Mouse (Mus musculus): ENCODE data around the gene Rgs6. TPM values are rescaled to one million over a fixed set of nuclear protein-coding genes. Genes with fewer than 3 reads are reported as not detected.
A peak's percentile ranks its signal among the peaks of the same experiment; 100 is the strongest.

The Rgs6 gene
- total and polyA plus RNA-seq, 3 experiments: not detected

DNA sequence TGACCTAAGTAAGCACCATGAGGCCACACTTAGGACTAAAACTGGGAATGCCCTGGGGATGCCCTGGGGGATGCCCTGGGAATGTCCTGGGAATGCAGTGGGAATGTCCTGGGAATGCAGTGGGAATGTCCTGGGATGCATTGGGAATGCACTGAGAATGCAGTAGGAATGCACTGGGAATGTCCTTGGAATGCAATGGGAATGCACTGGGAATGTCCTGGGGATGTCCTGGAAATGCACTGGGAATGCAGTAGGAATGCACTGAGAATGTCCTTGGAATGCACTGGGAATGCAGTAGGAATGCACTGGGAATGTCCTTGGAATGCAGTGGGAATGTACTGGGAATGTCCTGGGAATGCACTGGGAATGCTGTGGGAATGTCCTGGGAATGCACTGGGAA is 25.2 kb upstream of the Rgs6 start:
- Histone ChIP-seq H3K27me3 (replicated peaks) (no peaks in the 10 kb centered on the region), H3K4me2 (ENCODE audit: insufficient read depth, low read depth, poor library complexity, severe bottlenecking) (no peak overlapping the region), H3K9ac (ENCODE audit: insufficient read depth, low read depth) (no peak overlapping the region), H3K4me1 (ENCODE audit: control insufficient read depth in 1 of 2, insufficient read depth in 2 of 2) (peaks cover 3 to 18% of the 10 kb centered on the region in 2 experiments; a peak in 3 of 4 replicates), H3K9me3 (replicated peaks; ENCODE audit: low read length) (no peaks in the 10 kb centered on the region), H3K27ac (ENCODE audit: insufficient read depth, low read depth) (no peak overlapping the region), H3K79me2 (replicated peaks; ENCODE audit: control insufficient read depth, extremely low read depth, insufficient read depth, poor library complexity, severe bottlenecking) (no peaks in the 10 kb centered on the region), H3K4me3 (replicated peaks in 1 of 3; ENCODE audit: low read depth in 2 of 3, low read length in 2 of 3, poor library complexity in 1 of 3) (no peak overlapping the region), H3K36me3 (replicated peaks in 1 of 2; ENCODE audit: control insufficient read depth in 1 of 2, insufficient read depth in 1 of 2, low read length in 1 of 2) (no peaks in the 10 kb centered on the region)
- TF ChIP-seq RAD21 (IDR thresholded peaks at IDR 0.05; ENCODE audit: low read depth, low read length) (no peak), ELF1 (IDR thresholded peaks at IDR 0.05; ENCODE audit: low read depth, low read length) (no peak), USF2 (conservative IDR thresholded peaks at IDR 0.05; ENCODE audit: low read depth, low read length) (no peak), SIN3A (IDR thresholded peaks at IDR 0.05; ENCODE audit: low read length) (no peak), USF1 (IDR thresholded peaks at IDR 0.05; ENCODE audit: low read depth, low read length) (no peak), POLR2A (IDR thresholded peaks at IDR 0.05; ENCODE audit: low read depth, low read length) (no peak), MYC (IDR thresholded peaks at IDR 0.05; ENCODE audit: low read depth, low read length) (no peak), MAZ (IDR thresholded peaks at IDR 0.05; ENCODE audit: low read depth, low read length) (no peak), KAT2A (IDR thresholded peaks at IDR 0.05; ENCODE audit: insufficient replicate concordance, low read length) (no peak), PAX5 (IDR thresholded peaks at IDR 0.05; ENCODE audit: low read length) (no peak), CHD1 (IDR thresholded peaks at IDR 0.05; ENCODE audit: low read depth, low read length) (no peak), MXI1 (IDR thresholded peaks at IDR 0.05; ENCODE audit: low read depth, low read length) (no peak), ZNF384 (IDR thresholded peaks at IDR 0.05; ENCODE audit: low read depth, low read length) (no peak), E2F4 (IDR thresholded peaks at IDR 0.05; ENCODE audit: insufficient replicate concordance, low read depth, low read length) (no peak)
- in situ Hi-C loops (cut with MboI; ENCODE audit: low pct_ligation_motif_present, low pct_unique_long_range_greater_than_20kb, low sequenced_read_pairs) (no loop called here), dilution Hi-C loops (cut with MboI; ENCODE audit: extremely low pct_ligation_motif_present, extremely low pct_unique_long_range_greater_than_20kb, low sequenced_read_pairs) (no loop called here)
- DNase-seq (ENCODE audit: extremely low read depth): no peak

DNA sequence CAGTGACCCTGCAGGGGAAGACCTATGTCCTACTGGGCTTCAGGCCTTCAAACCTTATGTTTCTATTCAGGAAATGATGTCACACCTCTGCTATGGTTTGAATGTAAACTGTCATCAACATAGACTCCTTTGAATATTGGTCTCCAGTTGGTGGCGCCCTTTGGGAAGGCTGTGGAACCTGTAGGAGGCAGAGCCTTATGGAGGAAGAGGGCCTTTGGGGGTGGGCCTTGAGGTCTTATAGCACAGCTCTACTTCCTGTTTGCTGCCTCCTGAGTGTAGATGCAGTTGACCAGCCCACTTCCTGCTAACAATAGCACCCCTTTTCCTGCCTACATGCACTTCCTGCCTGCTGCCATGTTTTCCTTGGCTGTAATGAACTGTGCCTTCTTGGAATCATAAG is 19.7 kb upstream of the Rgs6 start:
- peak; percentile 35; the same call in 1 of the 2 replicates for TF ChIP-seq ELF1 (IDR thresholded peaks at IDR 0.05; ENCODE audit: low read depth, low read length)
- no peak for TF ChIP-seq CHD1 (IDR thresholded peaks at IDR 0.05; ENCODE audit: low read depth, low read length)

DNA sequence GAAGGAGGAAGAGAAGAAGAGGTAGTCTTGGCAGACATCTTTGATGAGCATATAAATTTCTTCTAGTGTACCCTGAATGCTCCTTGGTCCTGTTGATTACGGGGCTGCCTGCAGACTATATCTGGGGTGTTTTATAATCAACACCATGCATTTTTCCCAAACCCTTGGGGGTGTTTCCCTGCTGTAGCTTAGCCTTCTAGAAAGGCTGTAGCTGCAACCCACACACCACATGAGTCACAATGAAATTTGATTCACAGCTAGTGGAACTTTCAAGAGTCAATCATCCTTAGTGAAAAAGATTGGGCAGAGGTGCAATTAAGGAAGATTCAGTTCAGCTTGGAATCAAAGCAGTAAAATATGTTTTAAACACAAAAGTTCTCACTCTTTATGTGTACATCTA is 15.4 kb upstream of the Rgs6 start:
- dilution Hi-C loops (cut with MboI; ENCODE audit: extremely low pct_ligation_motif_present, extremely low pct_unique_long_range_greater_than_20kb, low sequenced_read_pairs): no loop called here

More for the DNA sequence above, 19.7 kb upstream of the Rgs6 start:
- no peak overlapping the region for H3K9ac ChIP-seq (ENCODE audit: insufficient read depth, low read depth)
- no peaks in the 10 kb centered on the region for H3K79me2 ChIP-seq (replicated peaks; ENCODE audit: control insufficient read depth, extremely low read depth, insufficient read depth, poor library complexity, severe bottlenecking)
- no peak overlapping the region for H3K27ac ChIP-seq (ENCODE audit: insufficient read depth, low read depth)
- no peaks in the 10 kb centered on the region for H3K27me3 ChIP-seq (replicated peaks)
- no peak overlapping the region for H3K4me2 ChIP-seq (ENCODE audit: insufficient read depth, low read depth, poor library complexity, severe bottlenecking)
- H3K36me3 ChIP-seq (replicated peaks in 1 of 2; ENCODE audit: control insufficient read depth in 1 of 2, insufficient read depth in 1 of 2, low read length in 1 of 2): no peaks in the 10 kb centered on the region
- no peaks in the 10 kb centered on the region for H3K9me3 ChIP-seq (replicated peaks; ENCODE audit: low read length)
- in situ Hi-C loops (cut with MboI; ENCODE audit: low pct_ligation_motif_present, low pct_unique_long_range_greater_than_20kb, low sequenced_read_pairs) (no loop called here), dilution Hi-C loops (cut with MboI; ENCODE audit: extremely low pct_ligation_motif_present, extremely low pct_unique_long_range_greater_than_20kb, low sequenced_read_pairs) (no loop called here)
- DNase-seq (ENCODE audit: extremely low read depth): peak; percentile 32
- H3K4me3 ChIP-seq (replicated peaks in 1 of 3; ENCODE audit: low read depth in 2 of 3, low read length in 2 of 3, poor library complexity in 1 of 3): no peak overlapping the region
- H3K4me1 ChIP-seq (ENCODE audit: control insufficient read depth in 1 of 2, insufficient read depth in 2 of 2): peaks cover 3 to 9% of the 10 kb centered on the region in 2 experiments; a peak in 3 of 4 replicates

More for the DNA sequence above, 15.4 kb upstream of the Rgs6 start:
- H3K27ac ChIP-seq (ENCODE audit: insufficient read depth, low read depth): no peak overlapping the region
- H3K9me3 ChIP-seq (replicated peaks; ENCODE audit: low read length): peaks cover 2% of the 10 kb centered on the region
- H3K4me3 ChIP-seq (replicated peaks in 1 of 3; ENCODE audit: low read depth in 2 of 3, low read length in 2 of 3, poor library complexity in 1 of 3): no peak overlapping the region
- peaks cover 0 to 10% of the 10 kb centered on the region in 2 experiments; a peak in 2 of 4 replicates for H3K4me1 ChIP-seq (ENCODE audit: control insufficient read depth in 1 of 2, insufficient read depth in 2 of 2)
- in situ Hi-C loops (cut with MboI; ENCODE audit: low pct_ligation_motif_present, low pct_unique_long_range_greater_than_20kb, low sequenced_read_pairs): no loop called here
- no peaks in the 10 kb centered on the region for H3K36me3 ChIP-seq (replicated peaks in 1 of 2; ENCODE audit: control insufficient read depth in 1 of 2, insufficient read depth in 1 of 2, low read length in 1 of 2)
- H3K4me2 ChIP-seq (ENCODE audit: insufficient read depth, low read depth, poor library complexity, severe bottlenecking): no peak overlapping the region
- no peak for TF ChIP-seq UBTF (IDR thresholded peaks at IDR 0.05; ENCODE audit: low read depth, low read length)
- TF ChIP-seq MYC (IDR thresholded peaks at IDR 0.05; ENCODE audit: low read depth, low read length): no peak
- TF ChIP-seq ZNF384 (IDR thresholded peaks at IDR 0.05; ENCODE audit: low read depth, low read length): no peak
- no peak for TF ChIP-seq PAX5 (IDR thresholded peaks at IDR 0.05; ENCODE audit: low read length)
- no peak for TF ChIP-seq MXI1 (IDR thresholded peaks at IDR 0.05; ENCODE audit: low read depth, low read length)
- TF ChIP-seq ZMIZ1 (IDR thresholded peaks at IDR 0.05; ENCODE audit: low read depth, low read length): no peak
- TF ChIP-seq SIN3A (IDR thresholded peaks at IDR 0.05; ENCODE audit: low read length): no peak
- no peak for TF ChIP-seq TBP (conservative IDR thresholded peaks at IDR 0.05; ENCODE audit: low read depth, low read length)
- H3K79me2 ChIP-seq (replicated peaks; ENCODE audit: control insufficient read depth, extremely low read depth, insufficient read depth, poor library complexity, severe bottlenecking): no peaks in the 10 kb centered on the region
- H3K9ac ChIP-seq (ENCODE audit: insufficient read depth, low read depth): no peak overlapping the region
- H3K27me3 ChIP-seq (replicated peaks): no peaks in the 10 kb centered on the region
- no peak for DNase-seq (ENCODE audit: extremely low read depth)
